Mouse (Mus musculus): ENCODE data around the gene Zfp871. TPM values are rescaled to one million over a fixed set of nuclear protein-coding genes. Genes with fewer than 3 reads are reported as not detected.
A peak's percentile ranks its signal among the peaks of the same experiment; 100 is the strongest.

Zfp871 gene
- polyA plus RNA-seq, 1 experiment from 2014 or later: 27.0 TPM

DNA sequence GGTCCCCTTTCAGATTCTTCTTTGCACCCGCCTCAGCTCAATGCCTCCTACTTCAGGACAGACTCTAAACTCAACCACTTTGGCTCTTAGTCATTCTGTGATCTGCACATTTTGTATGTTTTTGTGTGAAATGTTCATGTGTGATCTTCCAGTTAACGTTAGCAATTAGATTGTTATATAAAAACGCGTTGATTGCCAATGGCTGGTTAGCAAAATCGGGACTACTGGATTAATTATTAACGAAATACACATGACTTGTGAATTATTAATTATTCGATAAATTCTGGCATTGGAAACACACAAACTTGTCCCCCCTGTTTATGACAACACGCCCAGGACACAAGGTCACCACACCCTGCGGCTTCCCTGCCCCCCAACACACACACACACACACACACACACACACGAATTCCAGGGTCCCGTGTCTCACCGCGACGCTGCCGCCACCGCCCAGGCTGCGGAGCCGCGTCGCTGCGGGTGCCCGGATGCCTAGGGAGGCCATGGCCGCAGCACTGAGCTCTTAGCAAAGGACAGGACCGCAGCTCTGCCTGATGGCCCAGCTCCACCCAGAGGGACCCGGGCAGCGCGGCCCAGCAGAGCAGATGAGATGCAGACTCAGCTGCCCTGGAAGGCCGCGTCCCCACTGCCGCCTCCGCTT, 522 bp downstream of the Zfp871 start:
- under 1% methylated on average over 31 of the region's 31 CpGs for WGBS
- Histone ChIP-seq H3K9ac (peak overlapping the region; percentile 95), H3K9me3 (replicated peaks) (no peaks in the 10 kb centered on the region), H3K4me3 (replicated peaks) (peak overlapping the region; percentile 78), H3K4me2 (replicated peaks) (peak overlapping the region; percentile 59), H3K36me3 (peaks cover 21% of the 10 kb centered on the region), H3K27me3 (no peaks in the 10 kb centered on the region), H3K27ac (replicated peaks) (peak overlapping the region; percentile 95), H3K4me1 (peaks cover 22% of the 10 kb centered on the region)
- peak; percentile 89 for ATAC-seq (ENCODE audit: insufficient number of reproducible peaks, low FRiP score, low TSS enrichment, low read depth)

- peak overlapping the region; percentile 95 for H3K9ac ChIP-seq
- H3K4me1 ChIP-seq: peaks cover 22% of the 10 kb centered on the region
- H3K27me3 ChIP-seq: no peaks in the 10 kb centered on the region
- WGBS: 57% methylated on average over 6 of the region's 6 CpGs
- H3K4me3 ChIP-seq (replicated peaks): peak overlapping the region; percentile 78
- H3K9me3 ChIP-seq (replicated peaks): no peaks in the 10 kb centered on the region
- ATAC-seq (ENCODE audit: insufficient number of reproducible peaks, low FRiP score, low TSS enrichment, low read depth): no peak
- H3K4me2 ChIP-seq (replicated peaks): peak overlapping the region; percentile 59
- H3K36me3 ChIP-seq: peaks cover 21% of the 10 kb centered on the region
- no peak overlapping the region for H3K27ac ChIP-seq (replicated peaks)
These were observed 1.1 kb downstream of the Zfp871 start for GRCm38 (mm10) chr17:32786944-32787343.

GRCm38 (mm10) chr17:32785656-32786055, 2.4 kb downstream of the Zfp871 start:
- no peaks in the 10 kb centered on the region for H3K9me3 ChIP-seq (replicated peaks)
- no peak overlapping the region for H3K4me3 ChIP-seq (replicated peaks)
- peaks cover 22% of the 10 kb centered on the region for H3K4me1 ChIP-seq
- ATAC-seq (ENCODE audit: insufficient number of reproducible peaks, low FRiP score, low TSS enrichment, low read depth): no peak
- no peak overlapping the region for H3K27ac ChIP-seq (replicated peaks)
- no peaks in the 10 kb centered on the region for H3K27me3 ChIP-seq
- H3K9ac ChIP-seq: no peak overlapping the region
- 69% methylated on average over 3 of the region's 3 CpGs for WGBS
- H3K36me3 ChIP-seq: peaks cover 23% of the 10 kb centered on the region
- H3K4me2 ChIP-seq (replicated peaks): no peak overlapping the region

GRCm38 (mm10) chr17:32777564-32777963, 10.5 kb downstream of the Zfp871 start:
- Histone ChIP-seq H3K27ac (replicated peaks) (no peak overlapping the region), H3K9me3 (replicated peaks) (no peaks in the 10 kb centered on the region), H3K4me2 (replicated peaks) (no peak overlapping the region), H3K9ac (no peak overlapping the region), H3K36me3 (peaks cover 57% of the 10 kb centered on the region), H3K4me3 (replicated peaks) (no peak overlapping the region), H3K27me3 (no peaks in the 10 kb centered on the region), H3K4me1 (no peaks in the 10 kb centered on the region)
- ATAC-seq (ENCODE audit: insufficient number of reproducible peaks, low FRiP score, low TSS enrichment, low read depth): no peak
- WGBS: 91% methylated on average over 3 of the region's 3 CpGs

GRCm38 (mm10) chr17:32771213-32771612, 16.9 kb downstream of the Zfp871 start:
- no peak for ATAC-seq (ENCODE audit: insufficient number of reproducible peaks, low FRiP score, low TSS enrichment, low read depth)
- Histone ChIP-seq H3K4me1 (no peaks in the 10 kb centered on the region), H3K4me2 (replicated peaks) (no peak overlapping the region), H3K27ac (replicated peaks) (no peak overlapping the region), H3K27me3 (no peaks in the 10 kb centered on the region), H3K9me3 (replicated peaks) (0 out of 2 replicates have a peak, but pooled peaks cover 9% of the 10 kb centered on the region), H3K4me3 (replicated peaks) (no peak overlapping the region), H3K36me3 (peaks cover 81% of the 10 kb centered on the region), H3K9ac (no peak overlapping the region)
- WGBS: 77% methylated on average over 1 of the region's 1 CpGs

DNA sequence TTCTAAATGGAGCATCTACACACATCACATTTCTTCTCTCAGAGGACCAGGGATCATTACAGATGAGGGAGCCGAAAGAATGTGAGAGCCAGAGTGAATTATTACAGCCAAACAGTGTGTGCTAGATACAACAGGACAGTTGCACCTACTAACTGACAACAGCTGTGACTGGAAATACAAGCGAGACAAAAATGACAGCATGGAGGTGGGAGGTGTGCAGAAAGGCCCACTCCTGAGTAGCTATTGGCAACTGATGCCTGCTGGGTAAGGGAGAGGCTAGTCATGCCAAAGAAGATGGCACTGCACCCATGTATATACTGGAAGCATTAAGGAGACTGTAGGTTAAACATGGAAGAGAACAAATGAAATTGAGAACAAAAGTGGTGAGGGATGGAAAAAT, 21.7 kb downstream of the Zfp871 start:
- 97% methylated on average over 2 of the region's 2 CpGs for WGBS
- no peak for ATAC-seq (ENCODE audit: insufficient number of reproducible peaks, low FRiP score, low TSS enrichment, low read depth)
- H3K9ac ChIP-seq: no peak overlapping the region

DNA sequence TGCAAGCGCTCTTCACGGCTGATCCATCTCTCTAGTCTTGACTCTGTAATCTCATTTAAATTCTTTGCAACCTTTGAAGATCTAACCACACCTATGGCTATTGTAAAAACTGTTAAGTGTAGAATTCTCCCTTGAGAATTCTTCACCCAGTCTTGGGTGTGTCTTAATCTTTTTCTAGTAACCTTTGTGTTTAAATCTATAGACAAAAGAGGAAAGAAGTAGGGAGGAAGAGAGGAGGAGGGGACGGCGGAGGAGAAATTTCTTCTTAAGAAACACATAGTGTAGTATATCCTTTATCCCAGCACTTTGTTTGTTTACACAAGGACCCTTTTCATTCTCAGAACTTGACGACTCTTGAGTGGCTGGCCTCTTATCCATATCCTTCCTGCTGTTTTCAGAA, 30.8 kb downstream of the Zfp871 start:
- H3K27ac ChIP-seq (replicated peaks): no peak overlapping the region

More for the DNA sequence above, 21.7 kb downstream of the Zfp871 start:
- H3K27ac ChIP-seq (replicated peaks): no peak overlapping the region
- H3K4me1 ChIP-seq: no peaks in the 10 kb centered on the region
- H3K4me2 ChIP-seq (replicated peaks): no peak overlapping the region
- peaks cover 9% of the 10 kb centered on the region for H3K9me3 ChIP-seq (replicated peaks)
- no peaks in the 10 kb centered on the region for H3K27me3 ChIP-seq
- H3K4me3 ChIP-seq (replicated peaks): no peak overlapping the region
- peaks cover 68% of the 10 kb centered on the region for H3K36me3 ChIP-seq

DNA sequence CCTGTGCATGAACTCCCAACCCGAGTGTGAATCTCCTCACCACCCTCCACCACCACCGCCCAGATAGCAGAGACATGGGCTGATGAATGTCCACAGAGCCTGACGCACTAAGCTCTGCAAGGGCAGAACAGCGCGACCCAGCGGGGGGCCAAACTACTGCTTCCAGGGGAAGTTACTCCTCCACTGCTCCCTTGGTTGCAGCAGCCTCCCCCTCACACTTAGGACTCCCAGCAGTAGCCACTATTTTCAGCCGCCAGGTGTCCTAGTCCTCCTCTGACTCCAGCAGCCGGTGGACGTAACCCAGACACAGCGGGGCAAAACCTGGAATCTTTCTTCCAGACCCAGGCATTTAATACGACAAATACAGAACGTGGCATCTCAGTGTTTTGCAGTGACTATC, 34.5 kb downstream of the Zfp871 start:
- no peaks in the 10 kb centered on the region for H3K27me3 ChIP-seq
- WGBS: 8% methylated on average over 12 of the region's 12 CpGs
- H3K36me3 ChIP-seq: no peaks in the 10 kb centered on the region
- no peaks in the 10 kb centered on the region for H3K4me1 ChIP-seq
- no peak overlapping the region for H3K4me2 ChIP-seq (replicated peaks)
- no peak overlapping the region for H3K9ac ChIP-seq
- H3K9me3 ChIP-seq (replicated peaks): no peaks in the 10 kb centered on the region
- H3K27ac ChIP-seq (replicated peaks): no peak overlapping the region
- peak; percentile 43; the same call in 1 of the 2 replicates for ATAC-seq (ENCODE audit: insufficient number of reproducible peaks, low FRiP score, low TSS enrichment, low read depth)
- H3K4me3 ChIP-seq (replicated peaks): no peak overlapping the region

More for the DNA sequence above, 30.8 kb downstream of the Zfp871 start:
- no peak overlapping the region for H3K4me2 ChIP-seq (replicated peaks)
- H3K9ac ChIP-seq: no peak overlapping the region
- ATAC-seq (ENCODE audit: insufficient number of reproducible peaks, low FRiP score, low TSS enrichment, low read depth): no peak
- WGBS: 71% methylated on average over 5 of the region's 5 CpGs
- no peaks in the 10 kb centered on the region for H3K9me3 ChIP-seq (replicated peaks)
- no peaks in the 10 kb centered on the region for H3K27me3 ChIP-seq
- no peaks in the 10 kb centered on the region for H3K36me3 ChIP-seq
- H3K4me1 ChIP-seq: no peaks in the 10 kb centered on the region
- H3K4me3 ChIP-seq (replicated peaks): no peak overlapping the region

GRCm38 (mm10) chr17:32752813-32753360, 35.2 kb downstream of the Zfp871 start:
- Histone ChIP-seq H3K27ac (replicated peaks) (no peak overlapping the region), H3K4me1 (no peaks in the 10 kb centered on the region), H3K9ac (no peak overlapping the region), H3K4me3 (replicated peaks) (no peak overlapping the region), H3K27me3 (no peaks in the 10 kb centered on the region), H3K9me3 (replicated peaks) (no peaks in the 10 kb centered on the region), H3K36me3 (no peaks in the 10 kb centered on the region), H3K4me2 (replicated peaks) (no peak overlapping the region)
- no peak for ATAC-seq (ENCODE audit: insufficient number of reproducible peaks, low FRiP score, low TSS enrichment, low read depth)
- WGBS: 75% methylated on average over 6 of the region's 6 CpGs

DNA sequence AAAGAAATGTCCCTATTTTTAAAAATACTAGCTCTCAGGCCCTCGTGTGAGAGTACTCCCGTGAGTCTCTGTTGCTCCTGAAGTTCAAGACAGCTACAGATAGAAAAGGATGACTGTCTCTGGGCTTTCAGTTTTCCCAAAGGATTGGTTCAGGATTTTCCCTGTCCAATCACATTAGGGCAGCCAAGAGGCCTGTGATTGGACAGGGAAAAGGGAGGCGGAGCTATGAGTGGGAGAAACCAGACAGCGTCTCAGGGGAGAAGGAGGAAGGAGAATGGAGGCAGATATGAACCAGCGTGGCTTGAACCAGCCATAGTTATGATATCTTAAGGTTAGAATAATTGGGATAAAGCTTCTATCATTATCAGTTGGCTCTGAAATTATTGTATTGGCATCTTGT, 37.5 kb downstream of the Zfp871 start:
- no peaks in the 10 kb centered on the region for H3K27me3 ChIP-seq
- no peak overlapping the region for H3K4me2 ChIP-seq (replicated peaks)
- no peak for ATAC-seq (ENCODE audit: insufficient number of reproducible peaks, low FRiP score, low TSS enrichment, low read depth)
- no peak overlapping the region for H3K9ac ChIP-seq
- H3K4me1 ChIP-seq: no peaks in the 10 kb centered on the region
- no peak overlapping the region for H3K4me3 ChIP-seq (replicated peaks)
- H3K36me3 ChIP-seq: no peaks in the 10 kb centered on the region
- no peaks in the 10 kb centered on the region for H3K9me3 ChIP-seq (replicated peaks)
- WGBS: 42% methylated on average over 5 of the region's 5 CpGs
- H3K27ac ChIP-seq (replicated peaks): no peak overlapping the region

DNA sequence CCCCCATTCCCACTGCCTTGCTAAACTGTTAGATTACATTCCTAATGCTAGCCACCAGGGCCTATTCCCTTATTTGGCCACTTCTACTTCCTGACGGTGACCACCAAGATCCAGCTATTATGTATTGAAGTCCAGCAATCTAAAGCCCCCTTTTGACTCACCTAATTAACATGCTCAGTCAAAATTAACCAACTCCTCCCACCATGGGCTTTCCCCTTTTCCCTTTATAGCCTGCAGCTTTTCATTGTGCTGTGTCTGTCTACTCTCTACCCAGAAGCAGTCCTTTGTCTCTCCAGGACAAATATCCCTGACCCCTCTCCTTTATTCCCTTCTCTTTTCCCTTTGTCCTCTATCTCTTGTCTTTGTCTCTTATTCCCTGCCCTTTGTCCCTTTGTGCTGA, 47.0 kb downstream of the Zfp871 start:
- ATAC-seq (ENCODE audit: insufficient number of reproducible peaks, low FRiP score, low TSS enrichment, low read depth): no peak
- no peaks in the 10 kb centered on the region for H3K4me1 ChIP-seq
- no peaks in the 10 kb centered on the region for H3K9me3 ChIP-seq (replicated peaks)
- H3K27me3 ChIP-seq: no peaks in the 10 kb centered on the region
- H3K36me3 ChIP-seq: no peaks in the 10 kb centered on the region
- no peak overlapping the region for H3K27ac ChIP-seq (replicated peaks)
- whole genome bisulfite sequencing: 33% methylated on average over 1 of the region's 1 CpGs
- H3K9ac ChIP-seq: no peak overlapping the region
- H3K4me3 ChIP-seq (replicated peaks): no peak overlapping the region
- H3K4me2 ChIP-seq (replicated peaks): no peak overlapping the region

DNA sequence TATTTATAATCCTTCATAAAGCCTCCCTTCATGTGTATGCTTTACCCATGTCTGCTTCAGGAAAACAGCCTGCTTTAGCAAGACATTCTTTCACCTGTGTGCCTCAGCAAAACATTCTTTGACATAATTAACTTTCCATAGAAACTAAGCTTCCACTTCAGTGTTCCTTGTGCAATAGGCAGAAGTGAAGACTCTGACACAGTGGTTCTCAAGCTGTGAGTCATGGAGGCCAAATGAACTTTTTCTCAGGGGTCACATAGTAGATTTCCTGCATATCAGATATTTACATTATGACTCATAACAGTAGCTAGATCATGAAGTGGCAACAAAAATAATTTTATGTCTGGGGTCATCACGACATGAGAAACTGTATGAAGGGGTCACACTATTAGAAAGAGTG, 49.7 kb downstream of the Zfp871 start:
- WGBS: 79% methylated on average over 1 of the region's 1 CpGs
- no peaks in the 10 kb centered on the region for H3K36me3 ChIP-seq
- no peaks in the 10 kb centered on the region for H3K27me3 ChIP-seq
- H3K9ac ChIP-seq: no peak overlapping the region
- H3K27ac ChIP-seq (replicated peaks): no peak overlapping the region
- H3K4me1 ChIP-seq: no peaks in the 10 kb centered on the region
- H3K4me2 ChIP-seq (replicated peaks): no peak overlapping the region
- no peak for ATAC-seq (ENCODE audit: insufficient number of reproducible peaks, low FRiP score, low TSS enrichment, low read depth)
- H3K4me3 ChIP-seq (replicated peaks): no peak overlapping the region
- H3K9me3 ChIP-seq (replicated peaks): no peaks in the 10 kb centered on the region

All from embryonic facial prominence, embryonic 15.5 days (tissue).